Mouse (Mus musculus) embryonic facial prominence, embryonic 10.5 days (tissue): Measurements from ENCODE around the gene Nasp. TPM values are rescaled to one million over a fixed set of nuclear protein-coding genes. Genes with fewer than 3 reads are reported as not detected.
A peak's percentile ranks its signal among the peaks of the same experiment; 100 is the strongest.

ENCODE experiments used
- DNase-seq: peaks from one replicate; pipeline ENCODE4 v3.0.0-alpha.2; 2017; ENCODE audit warnings: low spot score
- H3K27ac ChIP-seq: fragments of 300-500 bp; sonication (generic); replicated peaks from 2 replicates; pipeline ENCODE4 v1.5.1; 2016; ENCODE audit warnings: mild to moderate bottlenecking
- H3K27me3 ChIP-seq: fragments of 300-500 bp; sonication (generic); replicated peaks from 2 replicates; pipeline ENCODE4 v1.6.1; 2016; ENCODE audit warnings: low read depth, mild to moderate bottlenecking; ENCODE audit not compliant: poor library complexity, severe bottlenecking
- H3K36me3 ChIP-seq: fragments of 300-500 bp; sonication (generic); replicated peaks from 2 replicates; pipeline ENCODE4 v1.6.1; 2016; ENCODE audit warnings: mild to moderate bottlenecking, moderate library complexity
- H3K4me1 ChIP-seq: fragments of 300-500 bp; sonication (generic); 2 replicates; pipeline ENCODE4 v1.6.1; 2016
- H3K4me3 ChIP-seq: fragments of 300-500 bp; sonication (generic); 2 replicates; pipeline ENCODE4 v1.5.1; 2016; ENCODE audit warnings: mild to moderate bottlenecking, moderate library complexity
- H3K9me3 ChIP-seq: fragments of 300-500 bp; sonication (generic); 2 replicates; pipeline ENCODE4 v1.6.1; 2016; ENCODE audit warnings: mild to moderate bottlenecking
- WGBS: fragments of 180-500 bp; shearing (Covaris S2); methylation state at CpG from one replicate; pipeline ENCODE4 v1.1.7; 2016; 5-methylcytosine and 5-hydroxymethylcytosine counted together
- polyA plus RNA-seq: library from polyadenylated mRNA; unstranded; fragments of >200 nt; fragmentation: Nextera tagmentation; extraction: Ambion mirVana; gene quantifications from 2 replicates; pipeline ENCODE4 v1.2.1, GENCODE M21; 2016

Nasp gene
- polyA plus RNA-seq, 1 experiment from 2014 or later, result 342 TPM

- H3K4me3 ChIP-seq, result peak overlapping the region; percentile 99
- H3K36me3 ChIP-seq, result peaks cover 40% of the 10 kb centered on the region
- WGBS, result under 1% methylated on average over 52 of the region's 53 CpGs
- H3K4me1 ChIP-seq, result peaks cover 16% of the 10 kb centered on the region
- peak overlapping the region; percentile 99 for H3K27ac ChIP-seq
- no peaks in the 10 kb centered on the region for H3K9me3 ChIP-seq
- H3K27me3 ChIP-seq, result no peaks in the 10 kb centered on the region
- DNase-seq, result peak; percentile 96
These were observed 933 bp downstream of the Nasp start for GRCm38 (mm10) chr4:116626658-116627358.

- no peak overlapping the region for H3K27ac ChIP-seq
- no peaks in the 10 kb centered on the region for H3K27me3 ChIP-seq
- H3K4me3 ChIP-seq, result peak overlapping the region; percentile 99
- H3K36me3 ChIP-seq, result peaks cover 58% of the 10 kb centered on the region
- no peaks in the 10 kb centered on the region for H3K9me3 ChIP-seq
- peaks cover 16% of the 10 kb centered on the region for H3K4me1 ChIP-seq
- 92% methylated on average over 4 of the region's 4 CpGs for WGBS
- no peak for DNase-seq
These were observed 2.9 kb downstream of the Nasp start for GRCm38 (mm10) chr4:116624831-116625230.

- Histone ChIP-seq H3K4me1 (no peaks in the 10 kb centered on the region), H3K4me3 (no peak overlapping the region), H3K27ac (no peak overlapping the region), H3K27me3 (no peaks in the 10 kb centered on the region), H3K36me3 (peaks cover 100% of the 10 kb centered on the region), H3K9me3 (no peaks in the 10 kb centered on the region)
- 96% methylated on average over 2 of the region's 2 CpGs for WGBS
- no peak for DNase-seq
These were observed 12.5 kb downstream of the Nasp start for GRCm38 (mm10) chr4:116615237-116615636.

GRCm38 (mm10) chr4:116612621-116613020 lies 15.1 kb downstream of the Nasp start:
- H3K4me3 ChIP-seq, result no peak overlapping the region
- H3K27ac ChIP-seq, result no peak overlapping the region
- 97% methylated on average over 2 of the region's 2 CpGs for WGBS
- no peaks in the 10 kb centered on the region for H3K4me1 ChIP-seq
- H3K36me3 ChIP-seq, result peaks cover 100% of the 10 kb centered on the region
- no peaks in the 10 kb centered on the region for H3K9me3 ChIP-seq
- DNase-seq, result no peak
- no peaks in the 10 kb centered on the region for H3K27me3 ChIP-seq

GRCm38 (mm10) chr4:116596978-116597881 lies 30.5 kb downstream of the Nasp start:
- Histone ChIP-seq H3K36me3 (peaks cover 61% of the 10 kb centered on the region), H3K4me1 (peaks cover 28% of the 10 kb centered on the region), H3K9me3 (no peaks in the 10 kb centered on the region), H3K4me3 (peak overlapping the region; percentile 74), H3K27ac (peak overlapping the region; percentile 79), H3K27me3 (no peaks in the 10 kb centered on the region)
- WGBS, result 1% methylated on average over 50 of the region's 50 CpGs
- peak; percentile 92 for DNase-seq

- WGBS, result 25% methylated on average over 5 of the region's 5 CpGs
- peak within 1 kb of the TSS; percentile 79 for H3K27ac ChIP-seq
- DNase-seq, result no peak
- H3K9me3 ChIP-seq, result no peaks in the 10 kb centered on the region
- no peaks in the 10 kb centered on the region for H3K27me3 ChIP-seq
- peak within 1 kb of the TSS; percentile 74 for H3K4me3 ChIP-seq
- H3K4me1 ChIP-seq, result peaks cover 28% of the 10 kb centered on the region
- peaks cover 61% of the 10 kb centered on the region for H3K36me3 ChIP-seq
These were observed 31.4 kb downstream of the Nasp start, which contains the start of gene Ccdc17 for GRCm38 (mm10) chr4:116596379-116596778. Gene Ccdc17, plus strand, starts transcription at chr4:116596654.

- Histone ChIP-seq H3K4me3 (0 out of 2 replicates have a peak overlapping the region, but pooled peaks have one; percentile 74), H3K36me3 (peaks cover 61% of the 10 kb centered on the region)
- 82% methylated on average over 8 of the region's 8 CpGs for WGBS
These were observed 31.9 kb downstream of the Nasp start for GRCm38 (mm10) chr4:116595793-116596192.

GRCm38 (mm10) chr4:116558151-116558882 lies 69.4 kb downstream of the Nasp start:
- Histone ChIP-seq H3K36me3 (peaks cover 37% of the 10 kb centered on the region), H3K4me3 (peak overlapping the region; percentile 83), H3K4me1 (peaks cover 17% of the 10 kb centered on the region), H3K27me3 (no peaks in the 10 kb centered on the region), H3K27ac (peak overlapping the region; percentile 92), H3K9me3 (no peaks in the 10 kb centered on the region)
- no peak for DNase-seq
- 6% methylated on average over 15 of the region's 15 CpGs for WGBS

More at GRCm38 (mm10) chr4:116595793-116596192, 31.9 kb downstream of the Nasp start:
- DNase-seq, result no peak
- Histone ChIP-seq H3K27ac (no peak overlapping the region), H3K9me3 (no peaks in the 10 kb centered on the region), H3K27me3 (no peaks in the 10 kb centered on the region), H3K4me1 (peaks cover 28% of the 10 kb centered on the region)

- peak; percentile 99 for DNase-seq
- peak within 1 kb of the TSS; percentile 83 for H3K4me3 ChIP-seq
- WGBS, result under 1% methylated on average over 78 of the region's 78 CpGs
These were observed 70.2 kb downstream of the Nasp start, which contains the start of gene Gpbp1l1 for GRCm38 (mm10) chr4:116557306-116558121. Gene Gpbp1l1, plus strand, starts transcription at chr4:116557658.

GRCm38 (mm10) chr4:116556561-116557305 lies 71.0 kb downstream of the Nasp start:
- Histone ChIP-seq H3K9me3 (no peaks in the 10 kb centered on the region), H3K27ac (peak overlapping the region; percentile 92), H3K36me3 (peaks cover 36% of the 10 kb centered on the region), H3K27me3 (no peaks in the 10 kb centered on the region), H3K4me3 (peak overlapping the region; percentile 83), H3K4me1 (peaks cover 17% of the 10 kb centered on the region)
- under 1% methylated on average over 28 of the region's 28 CpGs for WGBS
- peak; percentile 93 for DNase-seq

More at GRCm38 (mm10) chr4:116557306-116558121, 70.2 kb downstream of the Nasp start, which contains the start of gene Gpbp1l1:
- peaks cover 17% of the 10 kb centered on the region for H3K4me1 ChIP-seq
- H3K9me3 ChIP-seq, result no peaks in the 10 kb centered on the region
- H3K27ac ChIP-seq, result peak within 1 kb of the TSS; percentile 92
- no peaks in the 10 kb centered on the region for H3K27me3 ChIP-seq
- peaks cover 40% of the 10 kb centered on the region for H3K36me3 ChIP-seq
